Mouse (Mus musculus): ENCODE results near the gene C1s1.
"Not testable (repeated sequence)": the region's sequence is repeated elsewhere in the genome, so short reads cannot be mapped to it uniquely, and the experiment has no call there.

The C1s1 gene

GRCm38 (mm10) chr6:124512355-124512836, 29.8 kb downstream of the C1s1 start, which contains the start of gene C1ra:
C1ra (plus strand) TSS chr6:124512405.
- peak; percentile 44 for DNase-seq (ENCODE audit: extremely low spot score)

- DNase-seq (ENCODE audit: extremely low spot score) = no peak
Measured at GRCm38 (mm10) chr6:124511936-124512335, 30.2 kb downstream of the C1s1 start.

- not testable (repeated sequence) for DNase-seq (ENCODE audit: extremely low spot score)
Measured at GRCm38 (mm10) chr6:124509192-124509591, 33.0 kb downstream of the C1s1 start.

- DNase-seq (ENCODE audit: extremely low spot score) = no peak
Measured at GRCm38 (mm10) chr6:124508292-124508691, 33.9 kb downstream of the C1s1 start.

- DNase-seq (ENCODE audit: extremely low spot score) = no peak
Measured at GRCm38 (mm10) chr6:124506991-124507390, 35.2 kb downstream of the C1s1 start.

GRCm38 (mm10) chr6:124505028-124505427, 37.1 kb downstream of the C1s1 start:
- DNase-seq (ENCODE audit: extremely low spot score) = no peak

GRCm38 (mm10) chr6:124502021-124502420, 40.1 kb downstream of the C1s1 start:
- DNase-seq (ENCODE audit: extremely low spot score) = no peak

- DNase-seq (ENCODE audit: extremely low spot score) = no peak
Measured at GRCm38 (mm10) chr6:124501473-124501872, 40.7 kb downstream of the C1s1 start.

- DNase-seq (ENCODE audit: extremely low spot score) = no peak
Measured at GRCm38 (mm10) chr6:124499914-124500566, 42.1 kb downstream of the C1s1 start.

- no peak for DNase-seq (ENCODE audit: extremely low spot score)
Measured at GRCm38 (mm10) chr6:124496054-124496453, 46.1 kb downstream of the C1s1 start.

- no peak for DNase-seq (ENCODE audit: extremely low spot score)
Measured at GRCm38 (mm10) chr6:124493886-124494285, 48.3 kb downstream of the C1s1 start.

- DNase-seq (ENCODE audit: extremely low spot score) = peak; percentile 80
Measured at GRCm38 (mm10) chr6:124492842-124493561, 49.2 kb downstream of the C1s1 start, which contains the start of gene C1rl. C1rl (plus strand) TSS chr6:124493113.

- no peak for DNase-seq (ENCODE audit: extremely low spot score)
Measured at GRCm38 (mm10) chr6:124491427-124491826, 50.7 kb downstream of the C1s1 start.

GRCm38 (mm10) chr6:124488952-124489351, 53.2 kb downstream of the C1s1 start:
- no peak for DNase-seq (ENCODE audit: extremely low spot score)

- DNase-seq (ENCODE audit: extremely low spot score) = no peak
Measured at GRCm38 (mm10) chr6:124487509-124487908, 54.6 kb downstream of the C1s1 start.

GRCm38 (mm10) chr6:124485414-124486144, 56.6 kb downstream of the C1s1 start:
- DNase-seq (ENCODE audit: extremely low spot score) = peak; percentile 50

GRCm38 (mm10) chr6:124484851-124485250, 57.3 kb downstream of the C1s1 start:
- DNase-seq (ENCODE audit: extremely low spot score) = no peak

- DNase-seq (ENCODE audit: extremely low spot score) = not testable (repeated sequence)
Measured at GRCm38 (mm10) chr6:124483831-124484230, 58.3 kb downstream of the C1s1 start.

GRCm38 (mm10) chr6:124481571-124481970, 60.6 kb downstream of the C1s1 start:
- peak; percentile 73 for DNase-seq (ENCODE audit: extremely low spot score)

Data from embryo, embryonic 9.5 days (tissue).